Mouse (Mus musculus): Measurements from ENCODE around the gene Ldhb. TPM values are rescaled to one million over a fixed set of nuclear protein-coding genes. Genes with fewer than 3 reads are reported as not detected.
"Not testable (repeated sequence)": the region's sequence is repeated elsewhere in the genome, so short reads cannot be mapped to it uniquely, and the experiment has no call there.

Gene Ldhb
- polyA plus RNA-seq, 1 experiment from 2014 or later = 138 TPM

DNA sequence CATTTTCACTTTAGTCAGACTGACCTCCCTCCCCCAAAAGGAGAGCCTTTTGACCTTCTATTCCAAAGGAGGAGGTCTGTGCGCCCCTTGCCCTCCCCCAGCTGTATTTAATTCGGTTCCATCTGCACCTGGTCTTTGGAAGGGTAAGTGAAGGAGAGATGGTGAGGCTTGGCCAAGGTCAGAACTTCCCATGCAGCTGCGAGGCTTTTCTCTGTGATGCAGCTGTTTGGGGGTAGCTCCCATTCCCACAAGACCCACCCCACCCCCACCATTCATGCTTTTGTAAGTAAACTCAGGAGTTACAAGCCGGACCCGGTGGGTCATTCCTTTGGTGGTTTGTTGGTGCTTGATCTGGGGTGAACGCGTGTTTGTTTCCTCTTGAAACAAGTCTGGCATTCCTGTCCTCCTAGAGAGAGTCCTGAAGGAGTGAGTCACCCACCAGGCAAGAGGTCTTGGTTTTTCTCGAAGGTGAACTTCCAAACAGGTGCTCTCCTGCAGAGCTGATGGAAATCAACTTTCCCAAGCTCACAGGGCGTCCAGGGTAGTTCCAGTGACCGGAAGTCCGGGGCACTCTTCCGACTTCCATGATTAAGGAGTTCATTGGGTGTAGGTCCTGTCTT lies 3.9 kb upstream of the Ldhb start:
- Histone ChIP-seq H3K4me3 (replicated peaks) (no peak overlapping the region), H3K4me1 (0 out of 2 replicates have a peak, but pooled peaks cover 2% of the 10 kb centered on the region), H3K9ac (no peak overlapping the region), H3K9me3 (no peaks in the 10 kb centered on the region), H3K4me2 (no peak overlapping the region), H3K27ac (no peak overlapping the region), H3K36me3 (no peaks in the 10 kb centered on the region), H3K27me3 (replicated peaks) (no peaks in the 10 kb centered on the region)
- no peak for ATAC-seq (ENCODE audit: insufficient read depth, low FRiP score, low read depth)
- 28% methylated on average over 12 of the region's 12 CpGs for WGBS

DNA sequence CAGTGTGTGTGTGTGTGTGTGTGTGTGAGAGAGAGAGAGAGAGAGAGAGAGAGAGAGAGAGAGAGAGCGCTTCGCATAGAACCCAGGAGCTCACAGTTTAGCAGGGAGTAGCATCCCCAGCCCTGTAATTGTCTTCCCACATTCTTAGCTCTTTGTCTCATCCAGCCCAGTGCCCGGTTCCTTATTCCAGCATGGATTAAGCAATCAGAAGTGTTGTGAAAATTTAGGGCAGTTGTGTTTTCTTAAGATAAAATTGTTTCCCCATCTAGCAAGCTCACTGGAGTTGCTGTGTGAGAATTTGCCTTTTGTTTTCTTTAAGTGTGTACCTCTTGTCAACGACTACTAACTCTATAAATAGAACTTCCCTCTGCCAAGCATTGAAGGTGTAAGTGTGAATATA lies 906 bp upstream of the Ldhb start:
- Histone ChIP-seq H3K9me3 (no peaks in the 10 kb centered on the region), H3K36me3 (no peaks in the 10 kb centered on the region), H3K4me1 (0 out of 2 replicates have a peak, but pooled peaks cover 2% of the 10 kb centered on the region), H3K27ac (no peak overlapping the region), H3K27me3 (replicated peaks) (no peaks in the 10 kb centered on the region), H3K4me2 (no peak overlapping the region), H3K4me3 (replicated peaks) (no peak overlapping the region), H3K9ac (no peak overlapping the region)
- no peak for ATAC-seq (ENCODE audit: insufficient read depth, low FRiP score, low read depth)
- 48% methylated on average over 4 of the region's 4 CpGs for WGBS

DNA sequence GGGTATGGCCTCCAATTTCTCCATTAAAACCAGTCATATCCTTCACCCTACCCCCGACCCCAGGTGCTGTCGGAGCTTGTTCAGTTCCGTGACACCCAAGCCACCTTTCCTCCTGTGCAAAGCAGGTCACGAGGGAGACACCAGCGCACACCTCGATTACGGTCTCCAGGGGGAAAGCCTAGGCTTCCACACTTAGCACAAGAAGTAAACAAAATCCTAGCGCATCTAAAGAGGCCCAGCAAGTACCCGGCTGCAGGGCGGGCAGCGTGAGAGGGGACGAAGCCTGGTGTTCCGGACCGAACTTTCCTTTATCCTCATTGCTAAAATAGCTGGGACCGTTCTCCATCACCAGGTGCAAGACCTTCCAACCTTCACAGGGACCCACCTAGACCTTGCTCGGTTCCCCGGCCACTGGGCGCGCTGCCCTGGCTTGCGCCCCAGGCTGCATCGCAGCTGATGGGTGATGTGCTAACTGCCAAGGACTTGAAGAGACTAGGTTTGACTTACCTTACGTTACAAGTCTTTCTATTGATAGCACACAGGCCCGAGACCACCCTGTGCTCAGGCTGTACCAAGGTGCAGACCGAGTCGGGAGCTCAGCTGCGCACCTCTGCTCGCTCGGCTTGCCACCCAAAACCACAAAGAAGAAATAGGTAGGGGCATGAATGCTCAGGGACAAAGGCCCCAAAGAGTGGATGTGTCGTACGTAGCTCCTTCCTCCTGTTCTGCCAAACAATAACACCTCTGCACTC lies 548 bp downstream of the Ldhb start:
- peak; percentile 34 for ATAC-seq (ENCODE audit: insufficient read depth, low FRiP score, low read depth)
- Histone ChIP-seq H3K27me3 (replicated peaks) (no peaks in the 10 kb centered on the region), H3K4me2 (peak overlapping the region; percentile 88), H3K4me1 (0 out of 2 replicates have a peak, but pooled peaks cover 2% of the 10 kb centered on the region), H3K9ac (peak overlapping the region; percentile 14), H3K9me3 (no peaks in the 10 kb centered on the region), H3K27ac (peak overlapping the region; percentile 38; the same call in 1 of the 2 replicates), H3K4me3 (replicated peaks) (peak overlapping the region; percentile 50), H3K36me3 (no peaks in the 10 kb centered on the region)
- 3% methylated on average over 30 of the region's 30 CpGs for WGBS

DNA sequence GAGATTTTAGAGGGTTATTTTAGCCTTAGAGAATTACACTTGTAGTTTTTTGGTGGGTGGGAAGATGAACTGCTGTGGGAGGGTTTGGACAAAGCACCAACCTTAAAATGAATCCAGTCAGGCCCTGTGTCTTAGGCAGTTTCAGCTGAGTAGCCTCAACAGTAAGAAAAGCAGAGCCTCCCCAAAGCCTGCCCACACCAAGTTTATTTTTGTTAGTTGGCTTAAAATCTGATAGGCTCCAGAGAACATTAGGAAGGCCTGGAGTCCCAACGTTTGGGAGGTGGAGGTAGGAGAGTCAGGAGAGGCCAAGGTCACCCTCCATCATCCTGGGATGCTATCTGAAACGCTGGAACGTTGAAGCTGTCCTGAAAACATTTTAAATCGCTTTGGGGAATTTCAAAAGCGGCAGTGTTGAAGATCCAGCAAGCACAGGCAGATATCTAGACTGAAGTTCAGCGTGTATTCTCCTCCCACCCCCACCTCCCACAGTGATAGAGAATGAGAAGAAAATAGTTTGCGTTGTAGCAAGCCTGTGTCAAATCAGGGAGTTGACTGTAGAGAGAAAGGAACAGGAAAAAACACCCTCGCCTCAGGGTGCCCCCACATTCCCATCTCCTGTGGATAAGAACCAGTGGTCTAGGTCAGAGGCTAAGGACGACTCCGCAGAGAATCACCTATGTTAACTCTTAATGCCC lies 1.3 kb downstream of the Ldhb start:
- ATAC-seq (ENCODE audit: insufficient read depth, low FRiP score, low read depth) = no peak
- Histone ChIP-seq H3K36me3 (no peaks in the 10 kb centered on the region), H3K4me1 (0 out of 2 replicates have a peak, but pooled peaks cover 2% of the 10 kb centered on the region), H3K9ac (peak overlapping the region; percentile 14; the same call in 1 of the 2 replicates), H3K4me3 (replicated peaks) (peak overlapping the region; percentile 50), H3K4me2 (peak overlapping the region; percentile 88), H3K9me3 (no peaks in the 10 kb centered on the region), H3K27ac (no peak overlapping the region), H3K27me3 (replicated peaks) (no peaks in the 10 kb centered on the region)
- 11% methylated on average over 10 of the region's 10 CpGs for WGBS

DNA sequence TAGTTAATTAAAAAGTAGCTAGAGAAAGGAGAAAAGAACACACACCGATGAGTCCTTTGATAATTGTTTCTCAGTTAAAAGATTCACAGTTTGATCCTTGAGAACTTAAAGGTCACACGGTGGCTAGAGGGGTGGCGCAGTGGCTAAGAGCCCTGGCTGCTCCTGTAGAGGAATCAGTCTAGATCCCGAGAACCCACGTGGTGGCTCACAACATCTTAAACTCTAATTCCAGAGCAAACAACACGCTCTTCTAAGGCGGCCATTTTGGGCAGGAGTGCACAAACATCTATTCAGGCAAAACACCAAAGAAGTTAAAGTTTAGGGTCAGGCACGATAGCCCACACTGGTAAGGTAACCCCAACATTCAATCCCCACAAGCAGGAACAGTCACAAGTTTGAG lies 4.2 kb downstream of the Ldhb start:
- Histone ChIP-seq H3K9ac (no peak overlapping the region), H3K36me3 (no peaks in the 10 kb centered on the region), H3K4me2 (no peak overlapping the region), H3K27me3 (replicated peaks) (no peaks in the 10 kb centered on the region), H3K27ac (no peak overlapping the region), H3K4me3 (replicated peaks) (no peak overlapping the region), H3K9me3 (no peaks in the 10 kb centered on the region), H3K4me1 (0 out of 2 replicates have a peak, but pooled peaks cover 2% of the 10 kb centered on the region)
- no peak for ATAC-seq (ENCODE audit: insufficient read depth, low FRiP score, low read depth)
- WGBS = 74% methylated on average over 8 of the region's 8 CpGs

DNA sequence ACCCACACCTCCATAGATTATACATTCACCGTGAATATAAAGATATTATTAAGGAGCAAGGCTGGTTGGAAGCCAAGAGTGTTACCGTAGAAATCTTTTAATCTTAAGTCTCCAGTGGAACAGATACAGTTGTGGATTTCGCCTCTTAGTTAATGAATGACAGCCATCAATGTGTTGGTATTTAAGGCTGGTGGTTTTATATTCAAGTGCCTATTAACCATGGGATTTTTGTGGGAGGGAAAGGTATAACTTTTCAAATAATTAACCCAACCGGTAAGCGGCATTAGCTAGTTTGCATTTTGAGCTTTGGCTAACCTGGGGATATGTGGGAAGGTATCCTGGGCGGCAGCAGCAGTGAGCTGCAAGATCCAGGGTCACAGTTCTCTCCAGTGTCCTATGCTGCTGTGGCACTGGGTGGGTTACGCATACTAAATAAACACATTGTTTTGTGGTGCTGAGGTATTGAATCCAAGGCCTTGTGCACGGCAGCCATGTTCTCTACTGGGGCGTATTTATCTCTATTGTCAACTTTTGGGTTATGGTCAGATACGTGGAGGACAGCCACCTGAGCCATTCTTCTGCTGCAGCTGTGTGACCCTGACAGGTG lies 5.1 kb downstream of the Ldhb start:
- no peaks in the 10 kb centered on the region for H3K27me3 ChIP-seq (replicated peaks)
- no peak overlapping the region for H3K4me3 ChIP-seq (replicated peaks)
- no peaks in the 10 kb centered on the region for H3K4me1 ChIP-seq
- no peak overlapping the region for H3K4me2 ChIP-seq
- no peaks in the 10 kb centered on the region for H3K9me3 ChIP-seq
- ATAC-seq (ENCODE audit: insufficient read depth, low FRiP score, low read depth) = no peak
- 82% methylated on average over 10 of the region's 10 CpGs for WGBS
- no peak overlapping the region for H3K9ac ChIP-seq
- no peak overlapping the region for H3K27ac ChIP-seq
- H3K36me3 ChIP-seq = peaks cover 2% of the 10 kb centered on the region; the same call in 1 of the 2 replicates

DNA sequence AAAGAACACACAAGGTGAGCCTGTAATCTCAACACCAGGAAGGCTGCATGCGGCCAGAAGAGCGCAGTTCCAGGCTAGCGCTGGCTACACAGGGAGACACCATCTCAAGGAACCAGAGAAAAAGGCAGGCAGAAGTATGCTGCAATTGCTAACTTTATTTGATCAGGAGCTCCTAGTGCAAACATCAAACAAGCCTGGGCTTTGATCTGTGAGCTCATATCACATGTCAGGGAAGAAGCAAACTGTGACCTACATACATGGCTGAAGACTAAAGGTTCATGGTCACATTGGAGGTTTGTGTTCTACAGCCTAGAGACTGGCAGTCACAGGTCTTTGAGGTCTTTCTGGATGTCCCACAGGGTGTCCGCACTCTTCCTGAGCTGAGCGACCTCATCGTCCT lies 17.6 kb downstream of the Ldhb start:
- H3K4me2 ChIP-seq; H3K4me1 ChIP-seq; H3K27ac ChIP-seq; H3K4me3 ChIP-seq (replicated peaks); H3K9me3 ChIP-seq; ATAC-seq (ENCODE audit: insufficient read depth, low FRiP score, low read depth); H3K9ac ChIP-seq; H3K36me3 ChIP-seq; H3K27me3 ChIP-seq (replicated peaks): not testable (repeated sequence)
- WGBS = 81% methylated on average over 6 of the region's 6 CpGs

DNA sequence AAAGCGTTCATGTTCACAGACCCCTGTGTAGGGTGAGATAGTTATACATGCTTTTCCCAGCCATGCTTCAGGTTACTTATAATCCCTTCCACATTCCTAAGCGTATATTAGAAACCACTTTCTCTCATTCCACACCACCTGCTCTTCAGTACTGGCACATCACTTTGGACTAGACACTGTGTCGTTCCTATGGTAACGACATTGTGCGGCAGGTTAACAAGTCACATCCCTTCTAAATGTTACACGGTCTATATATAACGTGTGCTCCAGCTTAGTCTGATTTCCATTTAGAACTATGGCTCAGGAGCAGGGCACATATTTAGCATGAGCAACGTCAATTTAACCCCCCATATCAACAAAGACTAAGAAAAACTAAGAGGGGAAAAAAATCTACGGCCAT lies 20.1 kb downstream of the Ldhb start:
- H3K27ac ChIP-seq = no peak overlapping the region
- H3K4me3 ChIP-seq (replicated peaks) = no peak overlapping the region
- H3K4me2 ChIP-seq = no peak overlapping the region
- H3K9ac ChIP-seq = no peak overlapping the region
- no peak for ATAC-seq (ENCODE audit: insufficient read depth, low FRiP score, low read depth)
- H3K9me3 ChIP-seq = no peaks in the 10 kb centered on the region
- H3K4me1 ChIP-seq = no peaks in the 10 kb centered on the region
- H3K36me3 ChIP-seq = peaks cover 7% of the 10 kb centered on the region; the same call in 1 of the 2 replicates
- WGBS = 91% methylated on average over 9 of the region's 9 CpGs
- no peaks in the 10 kb centered on the region for H3K27me3 ChIP-seq (replicated peaks)

DNA sequence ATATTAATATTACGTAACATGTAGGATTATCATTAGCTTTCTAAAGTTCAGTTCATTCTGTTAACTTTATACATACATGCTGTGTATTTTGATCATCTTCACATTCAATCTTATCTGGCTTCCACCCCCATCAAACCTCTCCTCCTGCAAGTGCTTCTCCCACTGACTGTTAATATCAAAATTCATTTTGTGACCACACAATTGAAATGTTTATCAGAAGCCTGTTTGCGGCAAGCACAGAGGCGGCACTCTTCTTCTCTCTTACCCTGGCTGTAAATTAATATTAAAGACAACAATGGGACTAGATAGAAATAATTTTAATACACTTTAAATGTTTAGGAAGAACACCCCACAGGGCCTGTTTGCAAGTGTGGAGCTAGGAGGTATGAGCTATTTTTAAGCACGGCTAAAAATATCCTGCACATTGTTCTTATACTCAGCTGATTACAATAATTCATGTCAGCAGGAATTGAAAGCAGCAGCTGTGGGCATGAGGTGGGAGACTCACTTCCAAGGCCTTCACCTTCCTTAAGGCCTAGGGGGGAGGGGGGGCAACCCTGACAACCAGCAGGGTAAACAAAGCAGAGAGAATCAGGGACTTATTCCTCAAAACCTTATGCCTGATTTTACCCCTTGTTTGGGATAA lies 22.2 kb downstream of the Ldhb start:
- H3K4me3 ChIP-seq (replicated peaks) = no peak overlapping the region
- H3K27ac ChIP-seq = no peak overlapping the region
- H3K9ac ChIP-seq = no peak overlapping the region
- ATAC-seq (ENCODE audit: insufficient read depth, low FRiP score, low read depth) = no peak
- no peaks in the 10 kb centered on the region for H3K9me3 ChIP-seq
- WGBS = 84% methylated on average over 4 of the region's 4 CpGs
- no peaks in the 10 kb centered on the region for H3K4me1 ChIP-seq
- H3K36me3 ChIP-seq = 0 out of 2 replicates have a peak, but pooled peaks cover 4% of the 10 kb centered on the region
- H3K4me2 ChIP-seq = no peak overlapping the region
- no peaks in the 10 kb centered on the region for H3K27me3 ChIP-seq (replicated peaks)

DNA sequence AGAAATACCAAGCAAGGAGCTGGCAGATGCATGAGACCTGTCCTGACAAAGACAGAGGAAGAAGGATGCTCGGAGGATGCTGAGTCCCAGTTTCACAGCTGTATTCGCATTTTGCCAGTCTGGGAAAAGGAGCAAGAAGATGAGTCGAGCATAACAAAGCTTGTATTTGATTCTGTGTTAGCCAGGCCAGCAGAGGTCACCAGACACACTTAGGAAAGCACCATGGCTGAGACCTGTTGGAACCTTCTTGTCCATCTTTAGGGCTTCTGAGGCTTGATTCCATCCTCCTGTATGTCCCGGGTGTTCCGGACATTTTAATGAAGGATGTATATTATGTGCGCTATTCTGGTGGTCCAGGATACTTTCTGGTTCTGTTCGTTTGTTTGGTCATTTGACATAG lies 30.5 kb downstream of the Ldhb start:
- H3K36me3 ChIP-seq = no peaks in the 10 kb centered on the region
- no peaks in the 10 kb centered on the region for H3K27me3 ChIP-seq (replicated peaks)
- H3K9me3 ChIP-seq = no peaks in the 10 kb centered on the region
- H3K4me2 ChIP-seq = no peak overlapping the region
- 75% methylated on average over 7 of the region's 7 CpGs for WGBS
- no peak for ATAC-seq (ENCODE audit: insufficient read depth, low FRiP score, low read depth)
- H3K4me1 ChIP-seq = no peaks in the 10 kb centered on the region
- no peak overlapping the region for H3K9ac ChIP-seq
- H3K27ac ChIP-seq = no peak overlapping the region
- no peak overlapping the region for H3K4me3 ChIP-seq (replicated peaks)

DNA sequence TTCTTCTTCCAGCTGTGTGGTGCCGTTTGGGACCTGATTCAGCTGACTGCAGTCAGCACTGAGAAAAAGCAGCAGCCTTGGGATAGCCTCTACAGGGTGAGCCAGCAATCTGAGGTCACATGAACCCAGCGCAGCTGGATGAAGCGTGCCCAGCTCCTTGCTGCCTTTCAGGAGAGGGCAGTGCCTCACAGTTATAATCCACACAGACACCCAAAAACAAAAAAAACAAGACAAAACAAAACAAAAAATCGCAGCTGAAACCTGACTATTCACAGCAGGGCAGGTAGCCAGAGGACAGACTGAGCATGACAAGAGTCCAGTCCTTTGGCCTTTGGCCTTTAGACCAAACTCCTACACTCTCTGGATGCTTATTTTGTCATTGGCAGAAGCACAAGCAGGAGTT lies 35.0 kb downstream of the Ldhb start, which contains the start of gene Gys2:
TSS of gene Gys2 (minus strand) at position 309 of the 403 bp plus-strand sequence.
- Histone ChIP-seq H3K9ac (no peak within 1 kb of the TSS), H3K4me1 (no peaks in the 10 kb centered on the region), H3K9me3 (no peaks in the 10 kb centered on the region), H3K27me3 (replicated peaks) (no peaks in the 10 kb centered on the region), H3K27ac (no peak within 1 kb of the TSS), H3K4me3 (replicated peaks) (no peak within 1 kb of the TSS), H3K4me2 (no peak within 1 kb of the TSS), H3K36me3 (no peaks in the 10 kb centered on the region)
- WGBS = 64% methylated on average over 4 of the region's 4 CpGs
- no peak for ATAC-seq (ENCODE audit: insufficient read depth, low FRiP score, low read depth)
